Mouse (Mus musculus): Measurements from ENCODE around the gene Ndufaf4.

- TF ChIP-seq CTCF (IDR thresholded peaks at IDR 0.05; ENCODE audit: low read depth) (no peak), EP300 (IDR thresholded peaks at IDR 0.05; ENCODE audit: low read depth) (no peak)
Measured at GRCm38 (mm10) chr4:24869230-24869629, 28.7 kb upstream of the Ndufaf4 start.
